Mouse (Mus musculus) liver, postnatal 0 days (tissue): ENCODE data around the gene Agap1.

Experiments
- CTCF ChIP-seq: sonication (generic); IDR thresholded peaks from 2 replicates; pipeline ENCODE4 v1.5.1; 2016; ENCODE audit warnings: antibody characterized with exemption, low read depth
- EP300 ChIP-seq: IDR thresholded peaks from 2 replicates; pipeline ENCODE4 v1.6.1; 2016; ENCODE audit warnings: antibody characterized with exemption, low read depth, mild to moderate bottlenecking

GRCm38 (mm10) chr1:89697241-89697640 is 242.6 kb downstream of the Agap1 start:
- TF ChIP-seq CTCF (no peak), EP300 (no peak)
